Mouse (Mus musculus): ENCODE data around the gene Rere. TPM values are rescaled to one million over a fixed set of nuclear protein-coding genes. Genes with fewer than 3 reads are reported as not detected.
A peak's percentile ranks its signal among the peaks of the same experiment; 100 is the strongest.

Rere gene
- total and polyA plus RNA-seq, 3 experiments: 4.1 to 31.8 TPM; not detected in 1

GRCm38 (mm10) chr4:150266655-150267223 lies 14.7 kb upstream of the Rere start (continued):
- TF ChIP-seq GATA1 (IDR thresholded peaks at IDR 0.05; ENCODE audit: low read depth, low read length) (no peak), NELFE (IDR thresholded peaks at IDR 0.05; ENCODE audit: low read depth, low read length) (no peak)

GRCm38 (mm10) chr4:150268674-150269653 lies 12.5 kb upstream of the Rere start:
- H3K4me3 ChIP-seq (ENCODE audit: control insufficient read depth in 1 of 2, insufficient read depth in 1 of 2, low read depth in 2 of 2, low read length in 2 of 2): peak overlapping the region; percentile 39 to 50
- H3K4me1 ChIP-seq (ENCODE audit: control insufficient read depth in 1 of 2, insufficient read depth in 2 of 2, low read length in 2 of 2): peaks cover 2 to 14% of the 10 kb centered on the region in 2 experiments; a peak in 3 of 4 replicates
- H3K36me3 ChIP-seq (ENCODE audit: control insufficient read depth in 1 of 2, insufficient read depth in 2 of 2, low read length in 2 of 2): peaks cover 0 to 7% of the 10 kb centered on the region in 2 experiments; a peak in 2 of 4 replicates
- H3K27me3 ChIP-seq (ENCODE audit: control insufficient read depth in 1 of 2, insufficient read depth in 2 of 2, low read length in 2 of 2): no peaks in the 10 kb centered on the region
- H3K27ac ChIP-seq (ENCODE audit: control insufficient read depth, low read depth, low read length): peak overlapping the region; percentile 66
- DNase-seq (ENCODE audit: low read depth, low spot score): peak; percentile 87
- peak overlapping the region; percentile 65 for H3K9ac ChIP-seq (ENCODE audit: control insufficient read depth, low read depth, low read length, poor library complexity, severe bottlenecking)
- H3K9me3 ChIP-seq (replicated peaks; ENCODE audit: insufficient read depth, low read length): no peaks in the 10 kb centered on the region
- H3K79me2 ChIP-seq (ENCODE audit: control insufficient read depth, insufficient read depth, low read length, poor library complexity): no peaks in the 10 kb centered on the region
- TF ChIP-seq ELF1 (IDR thresholded peaks at IDR 0.05; ENCODE audit: low read depth, low read length) (no peak), NRF1 (IDR thresholded peaks at IDR 0.05; ENCODE audit: insufficient read depth, low read depth, low read length, poor library complexity, severe bottlenecking) (peak; percentile 79), TCF12 (IDR thresholded peaks at IDR 0.05; ENCODE audit: low read depth, low read length) (0 out of 2 replicates have a peak, but pooled peaks have one; percentile 30), ZNF384 (IDR thresholded peaks at IDR 0.05; ENCODE audit: low read depth, low read length) (no peak), TAL1 (IDR thresholded peaks at IDR 0.05; ENCODE audit: low read length) (peak; percentile 10; the same call in 1 of the 2 replicates), EP300 (IDR thresholded peaks at IDR 0.05; ENCODE audit: low read depth in 1 of 2, low read length in 2 of 2) (peak; percentile 54 to 63; a peak in 3 of 4 replicates), CTCF (IDR thresholded peaks at IDR 0.05 in 2 of 3, conservative IDR thresholded peaks at IDR 0.05 in 1 of 3; ENCODE audit: control insufficient read depth in 1 of 3, insufficient read depth in 1 of 3, low read depth in 2 of 3, low read length in 3 of 3, poor library complexity in 1 of 3, severe bottlenecking in 1 of 3) (no peak), CHD2 (IDR thresholded peaks at IDR 0.05; ENCODE audit: low read length) (no peak), BHLHE40 (IDR thresholded peaks at IDR 0.05; ENCODE audit: borderline replicate concordance, low read depth, low read length) (0 out of 2 replicates have a peak, but pooled peaks have one; percentile 36), MXI1 (IDR thresholded peaks at IDR 0.05; ENCODE audit: low read depth, low read length) (peak; percentile 79), KAT2A (conservative IDR thresholded peaks at IDR 0.05; ENCODE audit: low read depth, low read length) (0 out of 2 replicates have a peak, but pooled peaks have one; percentile 23), UBTF (IDR thresholded peaks at IDR 0.05; ENCODE audit: borderline replicate concordance, insufficient read depth, low read depth, low read length) (no peak), RCOR1 (IDR thresholded peaks at IDR 0.05; ENCODE audit: low read depth, low read length) (peak; percentile 99), SMC3 (IDR thresholded peaks at IDR 0.05; ENCODE audit: low read depth, low read length) (no peak), E2F4 (IDR thresholded peaks at IDR 0.05; ENCODE audit: borderline replicate concordance, low read depth, low read length) (no peak), ZKSCAN1 (IDR thresholded peaks at IDR 0.05; ENCODE audit: low read depth, low read length) (no peak), MYB (IDR thresholded peaks at IDR 0.05; ENCODE audit: low read depth, low read length) (no peak), CHD1 (IDR thresholded peaks at IDR 0.05; ENCODE audit: low read depth, low read length) (no peak), JUND (IDR thresholded peaks at IDR 0.05; ENCODE audit: low read depth, low read length) (no peak), MAX (IDR thresholded peaks at IDR 0.05; ENCODE audit: low read length) (peak; percentile 93), MEF2A (IDR thresholded peaks at IDR 0.05; ENCODE audit: extremely low read depth, insufficient replicate concordance, low read depth, low read length, poor library complexity, severe bottlenecking) (no peak), GABPA (IDR thresholded peaks at IDR 0.05; ENCODE audit: low read depth, low read length) (no peak), USF2 (IDR thresholded peaks at IDR 0.05; ENCODE audit: borderline replicate concordance in 1 of 2, insufficient read depth in 1 of 2, low read depth in 1 of 2, low read length in 2 of 2) (no peak), SIN3A (IDR thresholded peaks at IDR 0.05; ENCODE audit: low read length) (peak; percentile 75), NELFE (IDR thresholded peaks at IDR 0.05; ENCODE audit: low read depth, low read length) (peak; percentile 47), GATA1 (IDR thresholded peaks at IDR 0.05; ENCODE audit: low read depth, low read length) (0 out of 2 replicates have a peak, but pooled peaks have one; percentile 38), MYC (IDR thresholded peaks at IDR 0.05; ENCODE audit: low read depth, low read length) (peak; percentile 97), HCFC1 (IDR thresholded peaks at IDR 0.05; ENCODE audit: low read depth, low read length) (no peak; the same call in 1 of the 2 replicates), MAZ (IDR thresholded peaks at IDR 0.05; ENCODE audit: low read depth, low read length) (0 out of 2 replicates have a peak, but pooled peaks have one; percentile 37), ZC3H11A (IDR thresholded peaks at IDR 0.05; ENCODE audit: low read depth, low read length) (no peak)

Data from MEL (cell line).